Mouse (Mus musculus) cerebellum, postnatal 4 days (tissue): Measurements from ENCODE around the gene Metrn.

Source experiments
- DNase-seq, 2 experiments: peaks; one replicate each; pipeline ENCODE4 v3.0.0; 2022; ENCODE audit warnings: low spot score in 2 of 2, mixed read lengths in 1 of 2

Metrn gene

DNA sequence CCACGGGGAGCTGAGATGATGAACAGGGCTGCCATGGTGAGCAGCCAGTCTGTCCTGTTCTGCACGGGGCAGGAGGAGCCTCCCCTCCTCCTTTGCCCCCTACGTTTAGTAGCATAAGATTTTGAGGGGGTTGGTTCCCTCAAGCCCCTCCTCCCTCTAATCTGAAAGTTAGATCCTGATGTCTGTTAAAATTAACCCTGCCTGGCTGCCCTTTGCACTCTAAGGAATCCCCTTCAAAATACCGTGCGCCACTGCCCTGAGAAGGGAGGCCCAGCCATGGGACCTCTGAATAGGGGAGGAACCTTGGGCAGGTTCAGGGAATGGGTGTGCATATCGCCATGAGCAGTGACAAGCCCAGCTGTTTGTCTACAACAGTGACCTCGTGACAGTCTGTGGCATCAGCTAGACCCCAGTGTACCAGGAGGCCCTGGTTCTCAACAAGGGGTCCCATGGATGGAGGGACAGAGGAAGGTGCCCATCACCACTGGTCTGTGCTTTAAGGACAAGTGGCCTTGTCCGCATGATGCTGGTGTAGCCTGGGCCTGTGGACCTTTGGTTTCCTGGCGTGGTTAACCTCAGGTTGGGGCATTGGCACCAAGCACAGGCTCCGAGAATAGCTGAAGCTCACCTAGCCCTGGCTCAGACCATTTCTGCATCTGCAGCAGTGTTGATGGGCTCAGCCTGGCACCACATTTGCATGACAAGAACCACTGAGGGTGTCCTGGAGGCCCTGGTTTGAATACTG is 21.4 kb downstream of the Metrn start:
- no peak for DNase-seq

DNA sequence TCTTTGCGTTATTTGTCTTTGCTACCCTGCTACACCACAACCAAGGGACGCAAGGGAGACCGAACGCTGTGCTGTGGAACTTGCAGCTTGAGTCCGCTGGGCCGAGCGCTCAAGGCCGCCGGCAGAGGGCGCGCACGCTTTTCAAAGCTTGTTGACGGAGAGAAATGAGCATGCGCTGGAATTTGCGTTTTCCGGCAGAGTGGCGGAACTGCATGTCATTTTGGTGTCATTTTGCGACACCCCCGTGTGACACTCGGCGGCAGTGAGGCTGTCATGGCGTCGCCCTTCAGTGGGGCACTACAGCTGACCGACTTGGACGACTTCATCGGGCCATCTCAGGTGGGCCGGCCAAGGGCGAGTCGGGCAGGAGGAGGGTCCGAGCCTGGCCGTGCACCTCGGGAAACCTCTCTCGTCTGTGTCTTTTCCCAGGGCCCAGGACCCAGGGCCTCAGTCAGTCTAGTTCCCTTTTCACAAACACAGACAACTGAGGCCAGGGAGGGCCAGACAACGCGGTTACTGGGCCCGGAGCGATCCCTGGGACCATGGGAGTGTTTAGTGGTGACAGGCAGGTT is 23.3 kb downstream of the Metrn start, which contains the start of gene Narfl:
Narfl (plus strand) TSS at position 228 of the 572 bp plus-strand sequence.
- DNase-seq, result peak; percentile 99

DNA sequence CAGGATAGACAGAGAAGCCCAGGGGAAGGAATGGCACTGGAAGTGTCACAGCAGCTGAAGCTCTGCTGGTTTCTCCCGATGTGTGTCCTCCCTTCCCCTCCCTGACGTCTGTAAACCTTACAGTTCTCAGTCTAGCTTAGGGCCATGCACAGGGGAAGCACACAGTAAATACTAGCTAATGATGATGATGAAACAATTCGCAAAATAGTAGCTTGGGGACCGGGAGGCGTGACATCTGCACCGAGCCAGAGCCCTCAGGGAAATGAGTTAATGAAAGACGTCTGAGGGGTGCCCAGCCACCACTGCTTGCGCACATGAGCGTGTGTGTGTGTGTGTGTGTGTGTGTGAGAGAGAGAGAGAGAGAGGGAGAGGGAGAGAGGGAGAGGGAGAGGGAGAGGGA is 27.6 kb downstream of the Metrn start:
- DNase-seq, result no peak

GRCm38 (mm10) chr17:25765886-25766285 is 31.1 kb downstream of the Metrn start:
- no peak for DNase-seq

GRCm38 (mm10) chr17:25762591-25762990 is 34.3 kb downstream of the Metrn start:
- DNase-seq, result no peak

DNA sequence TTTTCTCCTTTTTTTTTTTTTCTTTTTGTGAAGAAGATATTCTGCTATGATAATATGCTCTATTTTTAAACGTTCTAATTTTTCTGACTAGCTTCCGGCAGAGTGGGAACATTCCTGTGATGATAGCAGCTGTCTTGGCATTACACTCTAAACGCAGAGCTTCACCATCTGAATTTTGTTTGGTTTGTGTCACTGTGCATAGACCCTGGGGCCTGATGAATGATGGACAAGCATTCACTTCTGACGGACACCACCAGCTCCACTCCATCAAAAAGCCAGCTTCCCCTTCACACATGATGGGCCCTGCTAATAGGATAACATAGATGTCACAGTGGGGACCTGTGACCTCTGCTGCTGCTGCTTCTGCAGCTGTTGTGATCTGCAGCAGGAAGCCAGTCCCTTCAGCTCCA is 35.4 kb downstream of the Metrn start:
- DNase-seq, result no peak

- no peak for DNase-seq
These were observed 36.8 kb downstream of the Metrn start for GRCm38 (mm10) chr17:25760148-25760547.

GRCm38 (mm10) chr17:25757691-25758090 is 39.2 kb downstream of the Metrn start:
- DNase-seq, result no peak

GRCm38 (mm10) chr17:25756378-25757242 is 40.3 kb downstream of the Metrn start:
- no peak for DNase-seq

DNA sequence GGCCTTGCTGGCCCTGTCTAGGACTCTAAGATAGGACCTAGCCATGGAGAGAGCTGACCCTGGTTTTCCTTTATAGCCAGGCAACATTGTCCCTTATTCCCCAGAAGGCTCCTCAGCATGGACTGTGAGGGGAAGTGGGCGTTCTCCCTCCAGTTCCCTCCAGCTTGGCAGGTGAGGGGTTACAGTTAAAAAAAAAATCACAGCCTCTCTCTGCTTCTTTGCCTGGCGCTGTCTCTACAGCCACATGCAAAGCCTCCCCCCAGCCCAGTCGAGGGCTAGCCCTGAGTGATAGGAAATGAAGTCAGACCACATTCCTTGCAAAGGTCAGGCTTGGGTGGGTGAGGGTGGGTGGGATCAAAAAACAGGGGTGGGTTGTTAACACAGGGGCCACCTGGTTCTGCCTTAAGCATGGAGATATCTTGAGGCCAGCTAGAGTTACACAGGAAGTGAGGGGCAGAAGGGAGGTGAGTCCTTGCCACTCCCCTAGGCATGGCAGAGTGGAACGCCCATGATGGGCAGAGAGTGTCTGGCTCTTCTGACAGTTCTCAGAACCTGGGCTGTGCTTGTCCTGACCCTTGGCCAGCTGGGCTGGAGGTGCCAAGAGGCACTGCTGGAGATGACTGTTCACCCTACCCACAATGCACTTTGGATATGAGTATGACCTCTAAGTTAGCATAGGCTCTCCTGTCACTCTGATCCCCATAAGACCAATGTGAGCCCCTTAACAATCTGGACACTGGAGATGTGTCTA is 41.1 kb downstream of the Metrn start:
- no peak for DNase-seq

- no peak for DNase-seq
These were observed 41.9 kb downstream of the Metrn start for GRCm38 (mm10) chr17:25755086-25755485.

GRCm38 (mm10) chr17:25754241-25754640 is 42.7 kb downstream of the Metrn start, which contains the start of gene Msln:
TSS of gene Msln (minus strand) at chr17:25754378.
- no peak for DNase-seq

DNA sequence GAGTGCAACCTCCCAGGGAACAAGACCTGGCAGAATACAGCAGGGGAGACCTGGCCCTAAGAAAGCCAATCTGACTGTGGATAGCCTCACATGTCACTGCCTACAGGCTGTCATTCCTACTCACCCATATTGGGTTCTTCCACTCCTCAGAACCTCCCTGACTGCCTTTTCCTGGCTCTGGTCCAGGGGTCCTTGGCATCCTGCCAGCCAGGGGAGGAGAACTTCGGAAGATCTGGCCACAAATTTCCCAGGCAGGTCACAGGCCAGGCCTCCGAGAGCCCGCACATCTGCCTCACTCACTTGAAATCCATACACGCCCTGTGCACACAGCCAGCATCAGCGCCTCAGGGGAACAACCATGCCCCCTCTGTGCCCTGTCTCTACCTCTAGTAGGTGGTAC is 45.5 kb downstream of the Metrn start:
- DNase-seq, result peak; percentile 46 to 65

- DNase-seq, result no peak
These were observed 47.6 kb downstream of the Metrn start for GRCm38 (mm10) chr17:25749314-25749713.

- no peak for DNase-seq
These were observed 48.7 kb downstream of the Metrn start for GRCm38 (mm10) chr17:25748238-25748637.

GRCm38 (mm10) chr17:25744311-25744710 is 52.6 kb downstream of the Metrn start:
- DNase-seq, result no peak

DNA sequence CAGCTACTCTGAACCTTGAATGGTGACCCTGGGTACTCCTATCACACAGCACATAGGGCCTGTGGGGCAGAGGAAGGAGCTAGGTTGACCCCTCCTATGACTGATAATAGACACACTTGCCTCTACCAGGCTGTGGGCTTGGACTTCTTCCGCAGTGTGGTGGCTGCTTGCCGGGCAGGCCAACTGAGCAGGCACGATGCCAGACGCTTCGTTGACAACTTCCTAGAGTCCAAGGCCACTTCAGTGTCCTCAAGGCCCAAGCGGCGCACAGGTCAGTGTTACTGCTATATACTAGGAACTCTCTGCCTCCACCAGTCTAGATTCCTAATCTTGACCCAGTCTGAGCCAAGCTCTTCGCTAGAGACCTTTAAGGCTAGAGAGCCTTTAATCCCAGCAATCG is 53.1 kb downstream of the Metrn start:
- no peak for DNase-seq
